Mouse (Mus musculus) midbrain, embryonic 14.5 days (tissue): ENCODE results near the gene Prkci. TPM values are rescaled to one million over a fixed set of nuclear protein-coding genes. Genes with fewer than 3 reads are reported as not detected.

ENCODE experiments used
- ATAC-seq: fragments of 200-750 bp; cut with Nextera tagmentation; 2 replicates; pipeline ENCODE4 v1.8.0; 2017; ENCODE audit warnings: moderate number of reproducible peaks, moderate library complexity; ENCODE audit not compliant: low FRiP score, low TSS enrichment
- DNase-seq: peaks from one replicate; pipeline ENCODE4 v3.0.0-alpha.2; 2015
- H3K27ac ChIP-seq: fragments of 300-500 bp; sonication (generic); replicated peaks from 2 replicates; pipeline ENCODE4 v1.5.1; 2014; ENCODE audit warnings: mild to moderate bottlenecking, low read depth, low read length, moderate library complexity
- H3K27me3 ChIP-seq: fragments of 300-500 bp; sonication (generic); 2 replicates; pipeline ENCODE4 v1.6.1; 2014; ENCODE audit warnings: low read length, control low read depth, mixed read lengths; ENCODE audit not compliant: control insufficient read depth, insufficient read depth
- H3K36me3 ChIP-seq: fragments of 300-500 bp; sonication (generic); 2 replicates; pipeline ENCODE4 v1.6.1; 2014; ENCODE audit warnings: low read length, control low read depth; ENCODE audit not compliant: control insufficient read depth, insufficient read depth
- H3K4me1 ChIP-seq: fragments of 300-500 bp; sonication (generic); 2 replicates; pipeline ENCODE4 v1.6.1; 2014; ENCODE audit warnings: mild to moderate bottlenecking, antibody characterized with exemption, low read length, control low read depth; ENCODE audit not compliant: control insufficient read depth, insufficient read depth
- H3K4me2 ChIP-seq: fragments of 300-500 bp; sonication (generic); 2 replicates; pipeline ENCODE4 v1.6.1; 2014; ENCODE audit warnings: mild to moderate bottlenecking, low read length, moderate library complexity
- H3K4me3 ChIP-seq: fragments of 300-500 bp; sonication (generic); replicated peaks from 2 replicates; pipeline ENCODE4 v1.5.1; 2014; ENCODE audit warnings: low read depth, low read length
- H3K9ac ChIP-seq: fragments of 300-500 bp; sonication (generic); replicated peaks from 2 replicates; pipeline ENCODE4 v1.6.1; 2014; ENCODE audit warnings: mild to moderate bottlenecking, low read length, moderate library complexity
- H3K9me3 ChIP-seq: fragments of 300-500 bp; sonication (generic); 2 replicates; pipeline ENCODE4 v1.6.1; 2016; ENCODE audit warnings: low read length, control low read depth, mixed read lengths; ENCODE audit not compliant: control insufficient read depth
- WGBS: fragments of 180-500 bp; shearing (Covaris S2); extraction: QIAGEN DNeasy Blood & Tissue Kit; methylation state at CpG from one replicate; pipeline ENCODE4 v1.1.7; 2014; 5-methylcytosine and 5-hydroxymethylcytosine counted together
- polyA plus RNA-seq: library from polyadenylated mRNA; unstranded; fragments of >200 nt; fragmentation: Nextera tagmentation; extraction: Ambion mirVana; gene quantifications from 2 replicates; pipeline ENCODE4 v1.2.1, GENCODE M21; 2014

Prkci gene
- polyA plus RNA-seq, 1 experiment from 2014 or later, result 34.4 TPM

- peak; percentile 13 for DNase-seq
- Histone ChIP-seq H3K36me3 (peaks cover 8% of the 10 kb centered on the region; the same call in 1 of the 2 replicates), H3K4me1 (peaks cover 6% of the 10 kb centered on the region; the same call in 1 of the 2 replicates), H3K9ac (no peak overlapping the region), H3K9me3 (no peaks in the 10 kb centered on the region), H3K27me3 (no peaks in the 10 kb centered on the region), H3K4me3 (no peak overlapping the region), H3K4me2 (no peak overlapping the region), H3K27ac (no peak overlapping the region)
- ATAC-seq, result no peak
- WGBS, result 87% methylated on average over 4 of the region's 4 CpGs
These were observed 25.1 kb downstream of the Prkci start for GRCm38 (mm10) chr3:31020656-31021055.

- Histone ChIP-seq H3K9ac (no peak overlapping the region), H3K4me3 (no peak overlapping the region), H3K4me1 (no peaks in the 10 kb centered on the region), H3K27ac (no peak overlapping the region), H3K27me3 (no peaks in the 10 kb centered on the region), H3K9me3 (no peaks in the 10 kb centered on the region), H3K4me2 (no peak overlapping the region), H3K36me3 (peaks cover 8% of the 10 kb centered on the region; the same call in 1 of the 2 replicates)
- 33% methylated on average over 7 of the region's 7 CpGs for WGBS
- ATAC-seq (no peak), DNase-seq (no peak)
These were observed 27.4 kb downstream of the Prkci start for GRCm38 (mm10) chr3:31022895-31023436.

- Histone ChIP-seq H3K27me3 (no peaks in the 10 kb centered on the region), H3K9me3 (no peaks in the 10 kb centered on the region), H3K4me3 (no peak overlapping the region), H3K36me3 (0 out of 2 replicates have a peak, but pooled peaks cover 10% of the 10 kb centered on the region), H3K4me1 (no peaks in the 10 kb centered on the region), H3K4me2 (no peak overlapping the region), H3K27ac (no peak overlapping the region), H3K9ac (no peak overlapping the region)
- no peak for DNase-seq
- no peak for ATAC-seq
- WGBS, result 93% methylated on average over 8 of the region's 8 CpGs
These were observed 32.2 kb downstream of the Prkci start for GRCm38 (mm10) chr3:31027718-31028117.

- 95% methylated on average over 9 of the region's 9 CpGs for WGBS
- DNase-seq, result no peak
- Histone ChIP-seq H3K4me2 (no peak overlapping the region), H3K27me3 (no peaks in the 10 kb centered on the region), H3K36me3 (peaks cover 14% of the 10 kb centered on the region; the same call in 1 of the 2 replicates), H3K4me3 (no peak overlapping the region), H3K9me3 (no peaks in the 10 kb centered on the region), H3K4me1 (no peaks in the 10 kb centered on the region), H3K27ac (no peak overlapping the region), H3K9ac (no peak overlapping the region)
- no peak for ATAC-seq
These were observed 36.1 kb downstream of the Prkci start for GRCm38 (mm10) chr3:31031621-31032020.

DNA sequence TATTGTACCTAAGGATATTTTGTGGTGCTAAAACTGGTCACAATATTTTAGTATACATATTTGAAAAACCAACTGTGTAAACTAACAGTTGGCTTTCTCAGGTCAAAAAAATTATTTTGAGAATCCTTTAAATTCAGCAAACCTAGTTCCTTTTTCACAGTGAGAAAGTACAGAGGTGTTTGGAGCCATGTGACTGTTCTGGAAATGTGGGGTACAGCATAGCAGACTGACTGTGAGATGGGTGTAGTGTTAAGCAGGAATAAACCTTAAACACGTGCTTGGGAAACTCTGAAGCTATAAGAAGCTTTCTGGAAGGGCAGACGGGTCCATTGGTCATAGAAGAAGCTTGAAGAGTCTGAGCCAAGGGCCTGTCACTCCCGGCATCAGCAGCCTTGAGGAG lies 38.1 kb downstream of the Prkci start:
- Histone ChIP-seq H3K27ac (no peak overlapping the region), H3K36me3 (peaks cover 19% of the 10 kb centered on the region; the same call in 1 of the 2 replicates), H3K27me3 (no peaks in the 10 kb centered on the region), H3K9me3 (no peaks in the 10 kb centered on the region), H3K4me2 (no peak overlapping the region), H3K9ac (no peak overlapping the region), H3K4me3 (no peak overlapping the region), H3K4me1 (no peaks in the 10 kb centered on the region)
- ATAC-seq (no peak), DNase-seq (no peak)
- WGBS, result 85% methylated on average over 3 of the region's 3 CpGs

DNA sequence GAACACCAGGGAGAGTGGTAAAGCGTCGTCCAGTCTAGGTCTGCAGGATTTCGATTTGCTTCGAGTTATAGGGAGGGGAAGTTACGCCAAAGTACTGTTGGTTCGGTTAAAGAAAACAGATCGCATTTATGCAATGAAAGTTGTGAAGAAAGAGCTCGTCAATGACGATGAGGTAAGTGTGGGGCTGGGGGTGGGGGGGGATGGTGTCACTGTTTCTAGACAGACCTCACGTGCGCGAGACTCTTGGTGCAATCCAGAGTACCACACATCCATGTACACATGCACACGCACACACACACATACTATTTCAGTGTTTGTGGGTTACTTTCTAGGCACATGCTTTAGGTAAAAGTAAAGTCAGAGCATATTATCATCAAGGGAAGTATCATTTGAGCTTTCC lies 42.3 kb downstream of the Prkci start:
- H3K4me3 ChIP-seq, result no peak overlapping the region
- no peaks in the 10 kb centered on the region for H3K9me3 ChIP-seq
- H3K4me1 ChIP-seq, result no peaks in the 10 kb centered on the region
- H3K36me3 ChIP-seq, result peaks cover 28% of the 10 kb centered on the region
- H3K27me3 ChIP-seq, result no peaks in the 10 kb centered on the region
- H3K27ac ChIP-seq, result no peak overlapping the region
- DNase-seq (no peak), ATAC-seq (no peak)
- no peak overlapping the region for H3K9ac ChIP-seq
- 96% methylated on average over 13 of the region's 13 CpGs for WGBS
- H3K4me2 ChIP-seq, result no peak overlapping the region

DNA sequence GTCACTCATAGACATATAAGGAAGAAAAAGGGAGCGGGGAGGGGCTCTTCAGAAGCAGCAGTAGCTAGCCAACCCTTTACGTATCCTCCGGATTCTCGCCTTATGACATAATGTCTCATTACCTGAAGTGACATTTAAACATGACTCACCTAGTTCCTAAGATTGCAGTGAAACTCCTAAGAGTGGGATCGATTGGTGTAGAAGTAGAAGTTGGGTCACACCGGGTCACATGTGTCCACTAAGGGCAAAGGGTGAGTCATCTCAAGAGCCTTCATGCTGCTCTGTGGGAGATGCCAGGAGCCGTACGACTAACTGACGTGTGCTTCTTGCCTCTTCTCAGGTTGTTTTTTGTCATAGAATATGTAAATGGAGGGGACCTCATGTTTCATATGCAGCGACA lies 43.1 kb downstream of the Prkci start:
- ATAC-seq, result no peak
- Histone ChIP-seq H3K9me3 (no peaks in the 10 kb centered on the region), H3K27ac (no peak overlapping the region), H3K9ac (no peak overlapping the region), H3K4me1 (no peaks in the 10 kb centered on the region), H3K4me3 (no peak overlapping the region), H3K36me3 (peaks cover 31% of the 10 kb centered on the region), H3K4me2 (no peak overlapping the region), H3K27me3 (no peaks in the 10 kb centered on the region)
- WGBS, result 92% methylated on average over 10 of the region's 10 CpGs
- no peak for DNase-seq

DNA sequence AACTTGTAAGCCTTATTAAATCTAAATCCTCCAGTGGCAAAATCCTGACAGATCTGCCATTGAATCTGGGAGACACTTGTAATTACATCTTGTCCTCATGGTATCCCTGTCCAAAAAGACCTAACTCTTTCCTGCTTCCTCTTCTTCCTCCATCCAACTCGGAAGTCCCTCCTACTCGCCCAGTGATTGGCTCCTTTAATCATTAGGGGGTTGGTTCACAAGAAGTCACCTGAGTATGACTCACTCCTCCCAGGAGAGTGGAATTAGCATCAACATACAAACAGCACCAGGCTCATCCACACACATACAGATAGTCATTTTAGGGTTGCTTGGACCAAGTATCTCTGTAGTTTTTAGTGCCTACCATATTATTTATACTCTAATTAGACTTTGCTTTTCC lies 47.4 kb downstream of the Prkci start:
- H3K27me3 ChIP-seq, result no peaks in the 10 kb centered on the region
- no peak overlapping the region for H3K9ac ChIP-seq
- no peak for ATAC-seq
- no peak overlapping the region for H3K4me2 ChIP-seq
- H3K36me3 ChIP-seq, result peaks cover 33% of the 10 kb centered on the region
- no peak for DNase-seq
- no peak overlapping the region for H3K27ac ChIP-seq
- 99% methylated on average over 2 of the region's 2 CpGs for WGBS
- H3K9me3 ChIP-seq, result no peaks in the 10 kb centered on the region
- H3K4me1 ChIP-seq, result no peaks in the 10 kb centered on the region
- no peak overlapping the region for H3K4me3 ChIP-seq

DNA sequence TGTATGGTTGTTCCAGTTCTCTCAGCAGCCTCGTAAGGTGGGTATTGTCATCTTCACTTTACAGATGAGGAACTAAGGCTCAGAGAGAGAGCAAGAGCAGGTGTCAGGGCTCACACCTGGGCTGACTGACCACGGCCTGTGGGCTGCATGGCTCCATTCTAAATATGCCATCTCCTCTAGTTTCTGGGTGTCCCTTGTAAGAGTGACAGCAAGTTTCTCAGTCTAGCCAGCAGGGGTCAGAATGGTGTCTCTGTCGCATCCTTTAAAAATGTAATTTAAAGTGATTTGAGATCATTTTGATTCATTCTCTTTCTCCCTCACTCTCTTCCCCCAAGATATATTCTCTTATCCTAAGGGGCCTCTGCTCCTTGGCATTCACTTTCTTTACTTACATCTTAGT lies 51.7 kb downstream of the Prkci start:
- 81% methylated on average over 3 of the region's 3 CpGs for WGBS
- ATAC-seq (no peak), DNase-seq (peak; percentile 57)

More for the DNA sequence above, 51.7 kb downstream of the Prkci start:
- Histone ChIP-seq H3K27ac (no peak overlapping the region), H3K4me1 (no peaks in the 10 kb centered on the region), H3K4me3 (no peak overlapping the region), H3K4me2 (no peak overlapping the region), H3K9ac (no peak overlapping the region), H3K27me3 (no peaks in the 10 kb centered on the region), H3K36me3 (0 out of 2 replicates have a peak, but pooled peaks cover 21% of the 10 kb centered on the region), H3K9me3 (no peaks in the 10 kb centered on the region)
